Mouse (Mus musculus) gastrocnemius, postnatal 25 days (tissue): Measurements from ENCODE around the gene L3hypdh. TPM values are rescaled to one million over a fixed set of nuclear protein-coding genes. Genes with fewer than 3 reads are reported as not detected.

Experiments used
- DNase-seq: peaks from one replicate; pipeline ENCODE4 v3.0.0; 2022
- long read RNA-seq, 2 experiments: library from polyadenylated mRNA; stranded (forward); transcript quantifications; one replicate each; pipeline ENCODE4 v2.0.0; 2021
- total RNA-seq, 2 experiments: library from RNA; stranded (reverse); gene quantifications; 1 replicate in 1 of 2; 2 replicates in 1 of 2; pipeline ENCODE4 v1.2.3; 2021

The L3hypdh gene
- total RNA-seq = 1 to 10 TPM in 1 of 2 experiments, under 1 TPM in 1; 0.77 to 1.8 TPM
- long read RNA-seq, experiment 1, partial matches to known transcripts = 0 of 2 reads
- long read RNA-seq, experiment 1, other reads (novel, unspliced or antisense) = 0 of 2 reads
- long read RNA-seq, experiment 2, transcript L3hypdh-201 (5 exons, 1,831 nt) = major isoform, 9 of 12 reads
- long read RNA-seq, experiment 2, partial matches to known transcripts = 2 of 12 reads
- long read RNA-seq, experiment 2, other reads (novel, unspliced or antisense) = 1 of 12 reads

DNA sequence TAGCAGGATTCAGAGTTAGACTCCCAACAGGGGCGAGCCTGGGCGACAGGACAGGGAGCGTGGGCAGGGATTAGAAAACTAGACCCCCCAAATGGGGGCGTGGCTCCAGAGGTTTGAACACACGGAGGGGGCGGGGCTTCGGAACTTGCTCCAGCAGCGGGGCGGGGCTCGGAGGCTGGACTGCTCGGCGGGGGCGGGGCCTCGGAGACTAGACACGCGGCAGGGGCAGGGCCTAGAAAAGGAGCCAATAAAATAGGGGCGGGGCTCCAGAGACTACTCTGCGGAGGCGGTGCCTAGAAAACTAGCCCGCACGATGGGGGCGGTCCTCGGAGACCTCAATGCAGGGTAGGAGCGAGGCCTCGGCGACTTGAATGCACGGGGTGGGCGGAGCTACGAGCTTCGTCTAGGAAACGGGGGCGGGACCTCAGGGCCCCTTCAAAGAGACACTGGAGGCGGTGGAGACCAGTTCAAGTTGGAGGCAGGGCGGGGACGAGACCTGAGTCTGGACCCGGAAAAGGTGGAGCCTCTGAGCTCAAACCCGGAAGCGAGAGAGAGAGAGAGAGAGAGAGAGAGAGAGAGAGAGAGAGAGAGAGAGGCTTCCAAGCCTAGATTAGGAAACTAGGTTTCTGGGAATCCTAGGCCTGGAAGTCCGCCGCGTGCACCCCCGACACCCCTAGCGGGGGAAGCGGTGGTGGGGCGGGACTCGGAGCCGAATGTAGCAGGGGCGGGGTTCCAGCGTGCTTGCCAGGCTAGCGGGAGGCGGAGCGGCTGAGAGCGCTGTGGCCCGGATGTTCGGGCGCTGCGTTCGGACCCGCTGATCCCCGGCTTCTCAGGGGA, at the start of gene L3hypdh, which contains the start of gene Jkamp:
TSS of gene L3hypdh (minus strand) at position 111 of the 837 bp plus-strand sequence.
TSS of gene Jkamp (plus strand) at position 261 of the 837 bp plus-strand sequence.
- peak; percentile 99 for DNase-seq

DNA sequence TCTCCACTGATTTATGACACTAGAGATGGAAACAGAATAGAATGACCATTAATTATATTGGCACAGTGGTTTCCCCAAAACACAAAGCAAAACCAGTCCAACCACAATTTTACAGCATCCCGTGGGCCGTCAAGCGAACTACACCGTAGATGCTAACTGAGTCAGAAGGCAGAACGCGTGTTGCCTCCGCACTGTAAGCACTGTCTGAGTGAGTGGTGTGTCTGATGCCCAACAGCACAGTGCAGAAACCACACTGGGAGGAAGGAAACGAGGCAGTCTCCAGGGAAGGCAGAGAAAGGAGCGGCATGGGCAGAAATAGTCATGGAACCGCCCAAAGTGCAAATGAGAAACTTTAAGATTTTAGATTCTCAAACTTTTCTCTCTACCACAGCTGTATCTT, 44.0 kb upstream of the L3hypdh start:
- no peak for DNase-seq

DNA sequence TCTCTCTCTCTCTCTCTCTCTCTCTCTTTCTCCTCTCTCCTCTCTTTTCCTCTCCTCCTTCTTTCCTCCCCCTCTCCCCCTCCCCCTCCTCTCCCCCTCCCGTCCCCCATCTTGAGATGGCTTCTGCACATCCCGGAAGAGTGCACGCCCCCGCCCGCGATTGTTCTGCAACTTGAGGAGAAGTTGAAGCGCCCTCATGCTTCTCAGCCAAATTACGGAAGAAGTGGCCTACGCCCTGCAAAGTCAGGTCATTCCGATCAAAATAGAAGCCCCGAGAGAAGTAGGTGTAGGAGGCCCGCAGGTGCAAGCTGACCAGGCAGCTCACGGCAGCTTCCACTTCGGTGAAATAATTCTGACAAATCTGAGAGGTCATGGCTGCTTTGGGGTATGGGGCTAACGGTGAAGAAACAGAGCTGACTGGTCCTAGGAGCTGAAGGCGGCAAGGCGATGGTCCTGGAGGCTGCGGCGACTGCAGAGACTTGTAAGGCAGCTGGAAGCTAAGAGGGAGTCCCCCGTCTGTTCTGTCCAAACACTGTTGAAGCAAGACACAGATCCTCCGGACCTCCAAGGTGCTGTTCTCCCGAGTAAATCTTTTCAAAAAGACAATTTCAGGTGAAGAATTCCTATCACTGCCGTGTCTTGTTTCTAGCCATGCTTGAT, 30.6 kb upstream of the L3hypdh start:
- no peak for DNase-seq

DNA sequence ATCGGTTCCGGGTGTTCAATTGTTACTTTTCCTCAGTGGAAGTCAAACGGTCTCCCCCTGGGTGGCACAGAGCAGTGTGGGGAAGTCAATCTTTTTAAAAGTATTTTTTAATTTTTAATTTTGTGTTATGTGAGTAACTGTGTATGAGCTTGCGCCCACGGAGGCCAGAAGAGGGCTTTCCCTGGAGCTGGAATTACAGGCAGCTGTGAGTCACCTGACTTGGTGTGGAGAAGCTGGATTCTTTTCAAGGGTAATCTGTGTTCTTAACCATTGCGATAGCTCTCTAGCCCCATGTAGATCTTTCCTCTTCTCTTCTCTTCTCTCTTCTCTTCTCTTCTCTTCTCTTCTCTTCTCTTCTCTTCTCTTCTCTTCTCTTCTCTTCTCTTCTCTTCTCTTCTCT, 29.9 kb upstream of the L3hypdh start:
- DNase-seq = no peak

DNA sequence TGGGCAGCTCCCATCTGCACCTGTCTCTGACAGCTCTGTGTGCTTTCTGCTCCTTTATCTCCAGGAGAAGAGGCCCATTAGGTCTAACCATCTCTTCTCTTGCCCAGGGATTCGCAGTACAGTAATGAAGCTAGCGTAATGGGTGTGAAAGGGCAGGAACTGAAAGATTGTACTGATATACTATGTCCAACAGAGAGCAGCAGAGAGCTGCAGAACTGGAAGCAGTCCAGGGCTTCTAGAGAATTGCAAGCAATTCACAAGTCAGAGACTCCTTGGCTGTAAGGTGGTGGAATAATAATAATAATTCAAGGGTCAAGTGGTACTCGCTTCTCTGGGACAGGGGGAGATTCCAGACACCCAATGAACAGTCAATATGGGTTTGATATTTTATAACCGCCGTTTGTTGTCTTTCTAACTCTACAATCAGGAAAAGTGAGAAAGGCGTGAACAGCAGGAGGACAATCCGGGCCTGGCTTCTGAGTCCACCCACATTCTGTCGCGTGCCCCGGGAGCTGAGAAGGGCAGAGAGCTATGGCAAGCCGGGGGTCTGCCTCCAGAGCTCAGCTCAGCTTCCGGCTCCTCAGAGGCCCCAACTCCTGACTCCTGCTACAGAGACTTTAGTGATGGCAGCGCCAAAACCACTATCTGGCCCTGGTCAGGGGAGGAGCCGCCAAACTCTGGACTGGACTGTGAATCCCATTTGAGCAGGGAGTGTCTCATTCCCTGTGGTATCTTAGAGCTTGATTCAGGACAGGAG, 19.5 kb upstream of the L3hypdh start:
- peak; percentile 33 for DNase-seq

DNA sequence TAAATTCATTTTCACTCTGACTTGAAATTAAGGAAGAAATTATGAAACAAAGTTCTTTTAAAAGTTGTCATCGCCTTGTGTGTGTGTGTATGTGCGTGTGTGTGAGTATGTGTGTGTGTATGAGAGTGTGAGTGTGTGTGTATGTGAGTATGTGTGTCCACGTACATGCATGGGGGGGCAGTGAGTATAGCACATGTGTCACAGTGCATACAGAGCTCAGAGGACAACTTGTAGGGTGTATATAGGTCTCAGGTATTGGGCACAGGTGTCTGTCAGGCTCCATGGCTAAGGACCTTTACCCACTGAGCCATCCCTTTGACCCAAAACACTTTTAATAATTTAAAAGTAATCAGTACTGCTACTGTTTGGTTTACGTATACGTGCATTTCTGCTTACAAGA, 18.8 kb upstream of the L3hypdh start:
- no peak for DNase-seq

DNA sequence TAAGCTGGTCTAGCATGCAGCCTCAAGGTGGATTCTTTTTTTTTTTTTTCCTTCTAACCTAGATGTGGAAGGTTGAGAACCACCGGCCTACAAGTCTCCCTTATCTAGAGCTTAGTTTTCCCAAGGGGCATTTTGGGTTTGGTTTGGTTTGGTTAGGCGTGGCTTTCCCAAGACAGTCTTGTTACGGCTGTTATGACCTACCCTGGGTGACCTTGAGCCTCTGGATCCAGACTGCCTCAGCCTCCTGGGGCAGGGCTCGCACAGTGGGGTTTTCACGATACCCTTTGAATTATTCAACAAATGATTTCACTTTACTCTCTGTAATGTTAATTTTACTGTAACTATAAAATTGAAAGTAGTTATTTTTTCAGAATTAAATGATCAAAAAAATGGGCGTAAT, 17.5 kb upstream of the L3hypdh start:
- DNase-seq = no peak

DNA sequence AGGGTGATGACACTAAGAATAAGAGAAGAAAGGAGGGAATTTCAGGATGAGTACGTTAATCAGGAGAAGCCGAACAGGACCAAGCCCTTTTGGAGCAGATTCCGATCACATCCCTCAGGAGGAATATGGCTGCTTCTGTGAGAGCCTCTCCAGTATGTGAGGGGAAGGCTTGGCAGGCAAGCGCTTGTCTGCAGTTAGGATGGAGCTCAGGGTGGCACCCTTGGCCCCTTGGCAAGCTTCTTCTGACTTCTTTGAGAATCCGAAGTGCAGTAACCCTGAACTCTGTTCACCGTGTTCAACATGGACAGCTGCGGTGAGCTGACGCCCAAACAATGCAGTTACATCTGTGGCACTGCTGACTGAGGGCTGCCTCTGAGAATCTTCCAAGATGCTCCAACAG, 11.7 kb upstream of the L3hypdh start:
- DNase-seq = no peak

DNA sequence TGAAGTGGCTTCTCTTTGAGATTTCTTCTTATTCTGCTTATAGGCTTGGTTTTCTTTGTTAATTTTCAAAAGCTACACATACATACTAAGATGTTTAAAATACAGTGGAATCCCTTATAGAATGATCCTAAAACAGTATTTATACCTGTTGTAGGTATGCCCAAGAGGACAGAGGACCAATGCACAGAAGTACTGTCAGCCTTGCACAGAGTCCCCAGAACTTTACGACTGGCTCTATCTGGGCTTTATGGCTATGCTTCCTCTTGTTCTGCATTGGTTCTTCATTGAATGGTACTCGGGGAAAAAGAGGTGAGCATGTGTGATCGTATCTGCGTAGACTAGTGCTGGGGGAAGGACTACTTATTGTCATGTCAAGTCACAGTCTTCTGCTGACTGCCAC, 4.6 kb upstream of the L3hypdh start:
- no peak for DNase-seq

DNA sequence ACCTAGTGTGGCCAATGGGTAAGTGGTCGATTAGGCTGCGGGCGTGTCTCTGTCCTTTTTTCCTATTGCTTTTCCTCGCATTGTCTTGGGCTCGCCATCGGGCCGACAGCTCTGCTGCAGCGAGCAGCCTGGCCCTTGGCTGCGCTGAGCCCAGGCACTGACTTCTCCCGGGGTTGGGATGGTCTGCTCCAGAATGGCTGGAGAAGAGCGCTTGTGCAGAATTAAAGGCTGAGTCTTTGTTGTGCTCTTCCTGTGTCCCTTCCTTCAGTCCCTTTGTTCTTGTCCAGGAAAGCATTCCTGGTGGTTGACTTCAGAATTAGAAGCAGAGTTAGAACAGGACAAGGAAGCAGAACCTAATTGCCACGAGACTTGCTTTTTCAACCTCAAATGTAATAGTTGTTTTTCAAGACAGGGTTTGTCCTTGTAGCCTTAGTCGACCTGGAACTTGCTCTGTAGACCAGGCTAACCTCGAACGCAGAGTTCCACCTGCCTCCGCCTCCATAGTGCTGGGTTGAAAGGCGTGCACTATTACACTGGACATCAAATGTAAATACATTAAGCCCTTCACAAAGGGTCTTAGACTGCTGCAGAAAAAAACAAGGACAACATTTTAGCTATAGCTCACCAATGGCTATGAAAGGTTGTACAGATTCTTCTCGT, 1.1 kb upstream of the L3hypdh start:
- DNase-seq = no peak

DNA sequence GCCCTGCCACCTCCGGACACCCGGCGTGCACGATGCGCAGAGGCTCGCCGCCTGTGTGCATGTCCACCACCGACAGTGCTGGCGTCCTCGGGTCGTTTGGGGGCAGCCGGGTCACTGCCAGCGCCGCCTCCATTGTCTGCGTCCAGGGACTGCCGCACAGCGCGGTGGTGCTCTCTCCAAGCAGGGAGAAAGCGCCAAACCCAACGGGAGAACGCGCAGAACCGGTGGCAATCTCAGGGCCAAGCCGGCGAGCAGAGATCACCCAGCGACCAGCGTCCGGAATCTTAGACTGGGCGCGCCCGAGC, 263 bp downstream of the L3hypdh start:
- DNase-seq = no peak

DNA sequence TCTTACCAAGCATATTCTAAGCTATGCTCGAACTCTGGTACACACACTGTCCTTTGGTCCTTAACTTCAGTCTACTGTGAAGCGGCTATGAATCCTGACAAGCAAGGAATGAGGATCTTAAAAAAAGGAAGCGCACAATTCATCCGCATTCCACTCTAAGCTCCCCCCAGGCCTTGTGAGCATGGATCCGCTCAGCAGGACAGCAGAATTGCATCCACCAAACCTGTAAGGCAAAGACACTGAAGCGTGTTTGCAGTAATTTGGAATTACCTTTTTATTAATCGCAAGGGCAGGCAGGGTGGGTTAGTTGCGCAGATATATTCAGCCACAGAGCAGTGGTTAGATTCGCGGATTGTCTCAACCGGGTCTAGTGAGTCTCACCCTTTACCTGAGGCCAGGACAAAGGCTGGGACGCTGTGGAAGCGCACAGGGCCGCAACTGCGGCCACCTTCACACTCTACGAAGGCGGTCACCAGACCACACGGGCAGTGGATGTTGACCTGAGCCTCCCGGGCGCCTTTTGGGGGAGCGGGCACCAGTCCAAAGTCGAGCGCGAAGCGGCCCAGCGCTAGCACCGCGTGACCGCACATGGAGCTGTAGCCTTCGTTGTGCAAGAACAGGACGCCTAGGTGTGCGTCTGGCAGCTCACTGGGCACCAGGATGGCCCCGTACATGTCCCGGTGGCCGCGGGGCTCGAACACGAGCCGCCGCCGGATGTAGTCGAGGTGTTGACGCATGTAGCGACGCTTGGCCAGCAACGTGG, 797 bp downstream of the L3hypdh start:
- DNase-seq = no peak

DNA sequence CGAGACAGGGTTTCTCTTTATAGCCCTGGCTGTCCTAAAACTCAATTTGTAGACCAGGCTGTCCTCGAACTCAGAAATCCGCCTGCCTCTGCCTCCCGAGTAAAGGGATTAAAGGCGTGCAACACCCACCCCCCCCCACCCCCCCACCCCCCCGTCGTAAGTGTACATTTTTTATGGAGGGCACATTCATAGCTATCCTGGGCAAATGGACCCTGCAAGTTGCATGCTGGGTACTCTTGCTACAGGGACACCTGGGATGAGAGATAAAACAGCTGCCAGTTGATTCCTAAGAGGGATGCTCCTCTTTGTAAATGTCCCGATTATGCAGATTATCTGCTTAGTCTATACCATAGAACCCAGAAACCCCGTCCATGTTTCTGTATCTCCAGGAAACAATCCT, 2.0 kb downstream of the L3hypdh start:
- no peak for DNase-seq

DNA sequence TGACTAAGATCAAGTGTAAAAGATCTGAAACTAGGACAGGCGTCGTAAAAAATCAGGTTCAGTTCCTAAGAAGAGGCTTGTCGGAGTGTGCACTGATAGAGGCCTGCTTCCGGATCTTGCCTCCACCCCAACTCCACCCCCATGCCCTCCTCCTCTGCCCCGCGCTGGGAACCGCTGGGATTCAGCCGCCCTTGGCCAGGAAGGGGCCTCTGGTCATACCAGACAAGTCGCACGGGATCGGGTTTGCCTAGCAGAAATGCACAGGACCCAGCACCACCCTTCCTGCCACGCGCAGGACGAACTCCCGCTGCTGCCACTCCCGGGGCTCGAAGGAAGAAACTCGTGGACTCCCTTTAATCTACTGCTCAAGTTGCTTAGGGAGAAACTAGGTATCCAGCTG, 2.9 kb downstream of the L3hypdh start:
- DNase-seq = no peak

DNA sequence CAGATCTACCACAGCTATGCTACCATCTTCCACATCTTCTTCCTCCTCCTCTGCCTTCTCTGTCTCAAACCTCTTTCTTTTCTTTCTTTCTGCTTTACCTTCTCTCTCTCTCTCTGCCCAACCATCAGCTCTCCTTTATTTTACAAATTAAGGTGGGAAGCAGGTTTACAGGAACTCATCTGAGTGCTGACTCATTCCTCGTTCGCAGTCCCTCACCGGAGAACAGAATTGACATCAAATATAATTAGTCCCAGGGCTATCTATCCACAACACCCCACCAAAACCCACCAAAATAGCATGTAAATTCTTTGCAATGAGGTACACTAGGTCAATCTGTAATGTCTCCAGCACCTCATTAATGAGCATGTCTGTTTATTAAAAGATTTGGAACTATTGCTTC, 3.3 kb downstream of the L3hypdh start:
- no peak for DNase-seq

DNA sequence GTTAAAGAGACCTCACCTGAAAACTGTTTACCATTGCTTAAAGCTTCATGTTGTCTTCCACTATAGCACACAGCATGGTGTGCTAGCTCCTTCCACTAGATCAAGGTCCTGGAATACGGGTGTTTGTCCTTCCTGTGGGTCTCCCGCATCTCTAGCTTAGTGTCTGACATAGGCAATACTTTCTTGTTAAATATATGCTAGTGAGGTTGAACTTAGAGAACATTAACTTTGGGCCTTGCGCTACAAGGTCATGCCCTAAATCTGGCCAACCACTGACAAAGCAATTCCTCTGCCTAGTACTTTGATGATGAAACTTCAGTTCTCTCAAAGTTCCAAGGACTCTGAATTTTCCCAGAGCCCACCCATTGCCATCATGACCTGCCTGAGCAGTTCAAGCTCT, 7.0 kb downstream of the L3hypdh start:
- no peak for DNase-seq

DNA sequence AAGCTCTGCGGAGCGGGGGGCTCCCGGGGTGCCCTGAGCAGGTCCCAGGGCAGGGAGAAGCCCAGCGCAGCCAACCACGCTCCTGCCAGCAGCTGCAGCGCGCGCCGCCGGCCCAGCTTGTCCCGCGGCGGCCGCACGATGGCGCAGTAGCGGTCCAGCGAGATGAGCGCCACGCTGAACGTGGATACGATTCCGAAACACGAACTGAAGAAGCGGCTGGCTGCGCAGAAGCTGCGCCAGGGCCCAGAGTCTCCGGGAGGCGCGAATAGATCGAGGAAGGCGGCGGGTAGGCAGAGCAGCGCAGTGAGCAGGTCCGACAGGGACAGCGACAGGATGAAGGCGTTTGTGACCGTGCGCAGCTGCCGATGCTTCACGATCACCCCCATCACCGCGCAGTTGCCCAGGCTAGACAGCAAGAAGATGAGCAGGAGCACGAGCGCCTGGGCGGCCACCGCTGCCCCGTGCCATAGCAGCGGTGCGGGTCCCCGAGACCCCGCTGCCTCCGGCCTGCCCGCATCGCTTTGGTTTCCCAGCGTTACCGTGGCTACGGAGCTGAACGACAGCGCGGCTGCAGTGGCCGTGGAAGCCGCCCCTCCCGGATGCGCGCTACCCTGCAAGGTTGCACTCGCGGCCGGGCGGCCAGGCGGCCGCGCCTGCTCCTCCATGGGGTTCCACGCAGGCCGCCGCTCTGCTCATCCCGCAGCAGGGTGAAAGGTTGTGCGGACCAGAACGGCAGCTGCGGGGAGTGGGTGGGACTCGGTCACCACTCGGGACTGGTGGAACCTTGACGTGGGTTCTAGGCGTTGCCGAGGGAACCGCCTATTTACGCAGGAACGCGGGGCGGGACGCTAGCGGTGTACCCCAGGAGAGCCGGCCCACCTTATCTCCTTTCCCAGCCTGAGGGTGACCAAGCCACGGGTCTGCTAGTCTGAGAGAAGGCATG, 14.6 kb downstream of the L3hypdh start, which contains the start of gene Gpr135:
TSS of gene Gpr135 (minus strand) at position 799 of the 943 bp plus-strand sequence.
- peak; percentile 78 for DNase-seq

DNA sequence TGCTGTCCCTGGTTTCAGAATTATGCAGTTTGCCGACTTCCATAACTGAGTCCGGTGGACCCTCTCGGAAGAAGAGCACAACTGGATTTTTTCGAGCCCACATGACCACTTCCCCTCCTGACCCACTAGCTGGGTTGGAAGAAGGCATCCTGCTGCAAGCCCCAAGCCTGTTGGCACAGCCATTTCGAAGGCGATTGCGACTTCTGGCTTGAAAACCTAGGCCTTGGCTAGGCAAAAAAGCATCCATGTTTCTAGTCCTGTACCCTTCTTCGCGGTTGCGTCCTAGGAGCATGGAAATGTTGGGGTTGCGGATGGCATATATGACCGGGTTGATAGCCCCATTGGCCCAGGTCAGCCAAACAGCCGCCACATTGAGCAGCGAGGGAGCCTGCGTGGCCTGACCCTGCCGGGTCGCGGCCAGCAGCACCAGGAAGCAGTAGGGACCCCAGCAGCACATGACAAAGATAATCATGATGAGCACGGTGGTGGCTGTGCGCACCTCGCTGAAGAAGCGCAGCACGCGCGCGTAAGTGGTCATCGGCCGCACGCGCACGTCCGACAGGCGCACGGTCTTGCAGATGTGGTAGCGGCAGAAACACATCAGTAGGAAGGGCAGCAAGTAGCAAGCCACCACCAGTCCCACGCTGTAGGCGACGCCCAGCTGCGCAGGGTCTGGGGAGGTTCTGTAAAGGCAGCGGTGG, 15.5 kb downstream of the L3hypdh start:
- no peak for DNase-seq

DNA sequence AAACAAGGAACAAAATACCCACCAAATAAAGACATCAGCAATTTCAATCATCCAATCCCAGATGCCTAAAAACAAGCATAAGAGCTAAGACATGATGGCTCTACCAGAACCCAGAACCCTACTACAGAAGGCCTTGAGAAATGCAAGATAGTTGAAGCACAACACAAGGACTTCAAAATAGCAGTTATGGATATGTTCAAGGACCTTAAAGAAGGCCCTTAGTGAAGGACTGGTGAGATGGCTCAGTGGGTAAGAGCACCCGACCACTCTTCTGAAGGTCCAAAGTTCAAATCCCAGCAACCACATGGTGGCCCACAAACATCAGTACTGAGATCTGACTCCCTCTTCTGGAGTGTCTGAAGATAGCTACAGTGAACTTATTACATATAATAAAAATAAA, 27.5 kb downstream of the L3hypdh start:
- no peak for DNase-seq
